Mouse (Mus musculus): ENCODE results near the gene Cd7.
"Not testable (repeated sequence)": the region's sequence is repeated elsewhere in the genome, so short reads cannot be mapped to it uniquely, and the experiment has no call there.

Gene Cd7

GRCm38 (mm10) chr11:121039302-121039701, at the start of gene Cd7:
Cd7 (minus strand) TSS chr11:121039418.
- in situ Hi-C loops (cut with MboI, MseI), result no loop called here

- in situ Hi-C loops (cut with MboI, MseI), result no loop called here
Measured at GRCm38 (mm10) chr11:121088997-121089396, 49.8 kb upstream of the Cd7 start.

- in situ Hi-C loops (cut with MboI, MseI), result no loop called here
Measured at GRCm38 (mm10) chr11:121086296-121086695, 47.1 kb upstream of the Cd7 start.

DNA sequence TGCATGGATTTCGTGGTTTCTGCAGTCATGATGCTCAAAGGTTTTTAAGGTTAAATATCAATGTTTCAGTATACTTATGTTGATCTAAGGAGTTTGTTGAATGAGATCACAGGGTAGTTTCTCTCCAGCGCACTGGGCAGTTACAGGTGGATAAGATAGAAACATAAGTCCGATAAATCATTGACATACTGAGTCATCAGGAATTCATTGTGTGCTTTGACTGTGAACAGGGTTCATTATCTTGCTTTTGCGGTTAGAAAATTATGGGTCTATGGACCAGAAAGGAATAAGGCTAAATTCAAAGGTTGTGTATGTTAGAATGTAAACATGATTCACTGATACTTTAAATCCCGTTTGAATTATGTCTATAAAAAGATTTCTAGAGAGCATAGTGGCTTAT, 46.0 kb upstream of the Cd7 start:
- in situ Hi-C loops (cut with MboI, MseI), result no loop called here

GRCm38 (mm10) chr11:121082857-121083500, 43.8 kb upstream of the Cd7 start:
- in situ Hi-C loops (cut with MboI, MseI), result no loop called here

DNA sequence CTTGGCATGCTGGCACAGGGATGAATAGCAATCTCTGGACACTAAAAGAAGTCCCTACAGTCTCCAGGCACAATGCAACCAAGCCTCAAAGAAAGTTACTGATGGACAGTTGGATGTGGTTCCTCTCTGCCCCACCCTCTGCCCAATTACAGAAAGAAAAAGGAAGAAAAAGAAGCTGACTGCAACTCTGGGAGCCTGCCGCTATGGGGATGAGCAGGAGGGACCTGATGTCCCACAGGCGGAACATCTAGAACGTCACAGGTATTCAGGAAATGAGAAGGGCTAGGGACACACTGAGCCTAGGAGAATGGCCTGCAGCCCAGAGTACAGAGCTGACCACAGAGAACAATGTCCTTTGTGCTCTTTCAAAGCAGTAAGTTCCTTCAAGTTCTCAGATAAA, 43.0 kb upstream of the Cd7 start:
- in situ Hi-C loops (cut with MboI, MseI), result no loop called here

DNA sequence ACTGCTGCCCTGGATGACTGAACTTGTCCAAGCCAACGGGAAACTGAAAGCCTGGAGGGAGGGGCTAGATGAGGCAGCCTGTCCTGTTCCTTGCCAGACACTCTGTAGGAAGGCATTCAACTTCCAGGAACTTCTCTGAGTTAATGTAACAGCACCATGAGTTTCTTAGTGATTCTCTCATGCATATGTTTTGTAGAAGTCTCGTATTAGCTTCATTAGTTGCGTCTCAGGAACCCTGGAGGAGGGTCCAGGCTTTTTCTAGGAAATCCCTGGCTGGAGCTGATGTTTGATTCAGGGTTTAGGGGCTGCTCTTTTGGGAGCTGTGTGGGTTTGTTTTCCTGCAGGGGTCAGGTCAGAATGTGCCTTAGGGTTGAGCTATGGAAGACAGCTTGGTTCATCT, 41.9 kb upstream of the Cd7 start, which contains the start of gene Sectm1a:
Gene Sectm1a, minus strand, starts transcription at position 101 of the 400 bp plus-strand sequence.
- in situ Hi-C loops (cut with MboI, MseI), result no loop called here

DNA sequence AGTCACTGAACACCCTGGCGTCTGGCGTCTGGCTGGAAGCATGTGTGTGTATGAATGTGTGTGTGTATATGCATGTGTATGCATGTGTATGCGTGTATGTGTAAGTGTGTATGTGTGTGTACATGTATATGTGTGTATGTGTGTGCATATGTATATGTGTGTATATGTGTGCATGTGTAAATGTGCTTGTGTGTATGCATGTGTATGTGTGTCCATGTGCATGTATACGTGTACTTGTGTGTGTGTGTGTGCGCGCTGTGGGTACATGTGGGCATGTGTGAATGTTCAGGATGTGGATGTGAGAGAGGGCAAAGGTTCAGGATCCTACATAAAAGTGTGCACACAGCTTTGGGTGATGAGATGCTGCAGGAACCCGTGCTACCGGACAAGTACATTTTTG, 41.1 kb upstream of the Cd7 start:
- in situ Hi-C loops (cut with MboI, MseI), result no loop called here

GRCm38 (mm10) chr11:121075655-121076054, 36.4 kb upstream of the Cd7 start:
- in situ Hi-C loops (cut with MboI, MseI), result no loop called here

DNA sequence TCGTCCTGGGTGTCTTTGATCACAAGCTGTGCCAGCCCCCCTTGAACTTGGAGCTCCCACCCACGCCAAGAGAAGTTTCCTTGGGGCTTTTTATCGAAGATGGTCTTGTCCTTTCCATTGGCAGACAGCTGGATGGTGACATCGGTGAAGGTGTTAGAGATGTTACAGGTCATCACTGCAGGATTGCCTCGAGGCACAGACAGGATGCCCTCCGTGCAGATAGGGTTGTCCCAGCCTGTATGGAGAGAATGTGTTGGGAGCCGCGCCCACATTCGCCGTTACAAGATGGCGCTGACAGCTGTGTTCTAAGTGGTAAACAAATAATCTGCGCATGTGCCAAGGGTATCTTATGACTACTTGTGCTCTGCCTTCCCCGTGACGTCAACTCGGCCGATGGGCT, 30.4 kb upstream of the Cd7 start:
- in situ Hi-C loops (cut with MboI, MseI), result not testable (repeated sequence)

DNA sequence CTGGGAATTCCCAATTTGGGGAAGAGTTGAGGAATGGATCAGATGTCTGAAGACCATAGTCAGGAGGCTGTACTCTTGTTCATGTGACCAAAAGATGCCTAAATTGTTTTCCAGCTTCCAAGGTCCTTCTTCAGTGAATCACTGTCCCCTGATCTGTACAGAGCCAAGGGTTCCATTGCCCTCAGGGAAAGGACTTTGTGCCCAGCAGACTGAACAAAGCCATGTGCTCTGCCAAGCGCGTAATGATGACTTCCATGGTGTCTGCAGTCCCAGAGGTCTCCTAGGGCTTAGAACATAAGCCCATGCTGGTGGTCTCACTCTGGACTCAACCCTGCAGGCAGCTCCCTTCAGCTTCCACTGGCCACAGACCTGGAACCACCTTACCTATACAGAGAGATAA, 28.7 kb upstream of the Cd7 start:
- in situ Hi-C loops (cut with MboI, MseI), result no loop called here

- in situ Hi-C loops (cut with MboI, MseI), result no loop called here
Measured at GRCm38 (mm10) chr11:121064197-121064596, 25.0 kb upstream of the Cd7 start.

DNA sequence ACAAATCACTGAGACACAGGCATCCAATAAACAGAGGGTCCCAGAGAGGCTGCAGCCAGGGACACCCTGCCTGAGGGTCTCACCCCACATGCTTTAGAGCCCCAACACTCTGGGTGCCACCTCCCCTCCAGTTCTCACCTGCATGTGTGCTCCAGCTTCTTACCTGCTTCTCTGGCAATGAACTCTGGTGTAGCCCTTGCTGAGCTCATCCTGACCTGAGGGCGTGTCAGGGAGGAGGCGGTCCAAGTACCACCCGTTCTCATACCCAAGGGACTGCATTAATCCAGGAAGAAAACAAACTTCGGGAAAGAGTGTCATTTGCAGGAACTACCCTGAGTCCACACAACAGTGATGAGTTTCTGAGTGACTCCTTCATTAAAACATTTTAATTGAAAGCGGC, 24.2 kb upstream of the Cd7 start, which contains the start of gene Sectm1b:
Gene Sectm1b, minus strand, starts transcription at position 191 of the 400 bp plus-strand sequence.
- in situ Hi-C loops (cut with MboI, MseI), result no loop called here

DNA sequence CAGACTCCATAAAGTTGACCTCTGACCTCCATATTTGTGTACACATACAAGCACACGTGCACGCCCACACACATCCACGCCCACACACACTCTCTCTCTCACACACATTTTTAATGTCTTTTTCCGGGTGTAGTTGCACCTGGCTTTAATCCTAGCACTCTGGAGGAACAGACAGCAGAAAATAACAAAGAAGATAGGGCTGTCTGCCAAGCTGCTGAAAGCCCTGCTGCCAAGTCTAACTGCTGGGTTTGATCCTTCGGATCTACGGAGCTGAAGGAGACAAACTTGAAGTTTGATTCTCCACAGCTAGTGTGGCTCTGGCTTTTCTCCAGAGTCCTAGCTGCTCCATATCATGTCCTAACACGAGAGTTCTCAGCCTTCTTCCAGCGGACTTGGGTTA, 22.4 kb upstream of the Cd7 start:
- in situ Hi-C loops (cut with MboI, MseI), result no loop called here

- in situ Hi-C loops (cut with MboI, MseI), result not testable (repeated sequence)
Measured at GRCm38 (mm10) chr11:121060401-121061067, 21.3 kb upstream of the Cd7 start.

DNA sequence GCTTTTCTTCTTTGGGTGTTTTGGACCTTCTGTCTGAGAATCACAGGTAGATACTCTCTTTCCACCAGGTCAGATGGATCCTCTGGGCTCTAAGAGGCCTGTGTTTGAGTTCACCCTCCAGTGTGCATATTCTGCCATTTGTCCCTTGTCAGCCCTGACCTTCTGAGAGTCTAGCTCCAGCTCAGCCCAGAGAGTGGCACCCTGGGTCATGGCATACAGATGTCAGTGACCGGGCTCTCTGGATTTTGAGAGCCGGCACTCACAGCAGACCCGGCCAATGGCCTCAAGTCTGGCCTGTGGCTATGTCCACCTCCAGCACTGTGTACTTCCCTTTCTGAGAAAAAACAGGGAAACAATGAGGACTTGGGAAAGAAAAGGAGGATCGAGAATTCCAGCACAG, 20.3 kb upstream of the Cd7 start:
- in situ Hi-C loops (cut with MboI, MseI), result no loop called here

DNA sequence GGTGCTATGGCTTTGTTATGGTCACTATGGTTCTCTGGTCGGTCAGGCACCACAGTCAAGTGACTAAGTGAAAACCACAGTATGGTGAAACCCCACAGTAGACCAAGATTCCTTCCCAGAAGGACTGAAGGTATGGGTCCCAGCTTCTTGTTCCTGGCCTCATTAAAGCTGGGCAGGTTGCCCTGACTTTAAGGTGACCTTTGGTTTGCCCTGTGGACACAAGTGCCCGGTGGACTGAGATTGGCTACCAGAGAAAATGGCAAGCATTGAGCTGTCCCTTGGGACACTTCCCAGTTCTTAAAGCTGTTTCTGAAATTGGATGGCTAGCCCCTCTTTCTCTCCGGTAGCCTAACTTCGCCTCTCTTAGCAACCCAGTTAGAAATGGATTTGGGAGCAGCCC, 19.7 kb upstream of the Cd7 start:
- in situ Hi-C loops (cut with MboI, MseI), result no loop called here

DNA sequence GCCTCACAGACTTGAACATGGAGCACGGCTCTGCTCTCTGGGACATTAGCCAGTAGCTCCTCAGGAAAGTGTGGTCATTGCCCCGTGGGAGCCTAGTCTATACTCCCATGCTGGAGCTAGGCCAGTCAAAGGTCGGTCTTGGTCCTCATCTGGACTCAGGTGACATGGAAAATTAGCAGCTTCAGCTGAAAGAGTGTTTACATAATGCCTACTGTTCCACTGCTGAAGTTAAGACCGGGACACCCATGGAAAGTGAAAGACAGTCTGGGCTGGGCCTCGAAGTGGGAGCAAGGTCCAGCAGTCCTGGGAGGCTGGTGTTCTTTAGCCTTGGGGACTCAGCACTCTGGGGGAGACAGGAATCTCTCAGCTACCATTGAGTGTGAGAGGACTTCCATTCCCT, 18.9 kb upstream of the Cd7 start:
- in situ Hi-C loops (cut with MboI, MseI), result no loop called here

GRCm38 (mm10) chr11:121056536-121057236, 17.5 kb upstream of the Cd7 start:
- in situ Hi-C loops (cut with MboI, MseI), result no loop called here

DNA sequence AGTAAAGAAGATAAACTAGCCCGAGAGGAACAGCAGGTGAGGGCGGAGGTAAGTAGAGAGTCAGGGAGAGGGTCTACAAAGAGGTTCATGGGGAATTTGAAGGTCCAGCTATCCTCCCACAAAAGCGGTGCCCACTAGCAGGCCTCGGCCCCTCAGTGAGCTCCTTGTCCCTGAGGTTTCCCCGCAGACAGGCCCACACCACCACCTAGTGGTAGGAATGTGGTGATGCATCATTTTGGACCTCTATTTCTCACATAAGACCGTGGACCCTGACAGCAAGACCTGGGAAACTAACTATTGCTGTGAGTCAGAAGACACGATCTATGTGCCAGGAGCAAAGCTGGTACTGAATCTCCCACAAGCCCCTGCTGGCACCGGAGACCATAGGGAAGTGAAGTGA, 14.3 kb upstream of the Cd7 start:
- in situ Hi-C loops (cut with MboI, MseI), result no loop called here

DNA sequence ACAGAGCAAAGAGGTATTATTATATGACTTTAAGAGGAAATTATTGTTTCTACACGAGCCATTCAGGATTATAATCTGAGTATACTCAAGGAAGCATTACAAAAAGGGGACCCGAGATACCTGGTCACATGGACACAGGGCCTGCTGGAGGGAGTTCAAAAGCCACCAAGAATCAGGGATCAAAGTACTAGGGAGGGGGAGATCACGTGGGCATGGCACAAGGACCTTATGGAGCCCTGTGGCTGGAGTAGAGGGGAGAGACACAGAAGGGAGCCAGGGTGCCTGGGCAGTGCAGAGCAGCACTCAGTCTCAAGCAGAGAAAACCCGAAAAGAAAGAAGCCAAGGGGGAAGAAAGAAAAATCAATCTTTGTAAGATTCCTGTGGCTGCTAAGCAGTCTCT, 13.2 kb upstream of the Cd7 start:
- in situ Hi-C loops (cut with MboI, MseI), result no loop called here

GRCm38 (mm10) chr11:121051793-121052192, 12.6 kb upstream of the Cd7 start:
- in situ Hi-C loops (cut with MboI, MseI), result no loop called here

GRCm38 (mm10) chr11:121049840-121050239, 10.6 kb upstream of the Cd7 start:
- in situ Hi-C loops (cut with MboI, MseI), result no loop called here

Measured in T-helper 1 cell (primary cell).